Mouse (Mus musculus): ENCODE measurements around the gene Rnf212. TPM values are rescaled to one million over a fixed set of nuclear protein-coding genes. Genes with fewer than 3 reads are reported as not detected.

The Rnf212 gene
- total RNA-seq, 1 experiment from 2014 or later, result not detected

GRCm38 (mm10) chr5:108715974-108716373, 58.8 kb downstream of the Rnf212 start:
- ATAC-seq (replicated peaks; ENCODE audit: insufficient number of reproducible peaks, low FRiP score, low TSS enrichment, poor library complexity, severe bottlenecking), result no peak

- no peak for ATAC-seq (replicated peaks; ENCODE audit: insufficient number of reproducible peaks, low FRiP score, low TSS enrichment, poor library complexity, severe bottlenecking)
These were observed 60.6 kb downstream of the Rnf212 start for GRCm38 (mm10) chr5:108714149-108714548.

GRCm38 (mm10) chr5:108713691-108714090, 61.1 kb downstream of the Rnf212 start:
- no peak for ATAC-seq (replicated peaks; ENCODE audit: insufficient number of reproducible peaks, low FRiP score, low TSS enrichment, poor library complexity, severe bottlenecking)

GRCm38 (mm10) chr5:108713096-108713495, 61.7 kb downstream of the Rnf212 start:
- no peak for ATAC-seq (replicated peaks; ENCODE audit: insufficient number of reproducible peaks, low FRiP score, low TSS enrichment, poor library complexity, severe bottlenecking)

GRCm38 (mm10) chr5:108711968-108712367, 62.8 kb downstream of the Rnf212 start:
- no peak for ATAC-seq (replicated peaks; ENCODE audit: insufficient number of reproducible peaks, low FRiP score, low TSS enrichment, poor library complexity, severe bottlenecking)

GRCm38 (mm10) chr5:108708981-108709731, 65.6 kb downstream of the Rnf212 start:
- no peak for ATAC-seq (replicated peaks; ENCODE audit: insufficient number of reproducible peaks, low FRiP score, low TSS enrichment, poor library complexity, severe bottlenecking)

GRCm38 (mm10) chr5:108708419-108708818, 66.4 kb downstream of the Rnf212 start:
- ATAC-seq (replicated peaks; ENCODE audit: insufficient number of reproducible peaks, low FRiP score, low TSS enrichment, poor library complexity, severe bottlenecking), result no peak

GRCm38 (mm10) chr5:108707758-108708157, 67.0 kb downstream of the Rnf212 start:
- no peak for ATAC-seq (replicated peaks; ENCODE audit: insufficient number of reproducible peaks, low FRiP score, low TSS enrichment, poor library complexity, severe bottlenecking)

GRCm38 (mm10) chr5:108703754-108704626, 70.8 kb downstream of the Rnf212 start:
- ATAC-seq (replicated peaks; ENCODE audit: insufficient number of reproducible peaks, low FRiP score, low TSS enrichment, poor library complexity, severe bottlenecking), result no peak

GRCm38 (mm10) chr5:108701341-108702021, 73.3 kb downstream of the Rnf212 start:
- no peak for ATAC-seq (replicated peaks; ENCODE audit: insufficient number of reproducible peaks, low FRiP score, low TSS enrichment, poor library complexity, severe bottlenecking)

- ATAC-seq (replicated peaks; ENCODE audit: insufficient number of reproducible peaks, low FRiP score, low TSS enrichment, poor library complexity, severe bottlenecking), result no peak
These were observed 74.4 kb downstream of the Rnf212 start for GRCm38 (mm10) chr5:108700346-108700745.

GRCm38 (mm10) chr5:108697341-108697753, 77.4 kb downstream of the Rnf212 start:
- no peak for ATAC-seq (replicated peaks; ENCODE audit: insufficient number of reproducible peaks, low FRiP score, low TSS enrichment, poor library complexity, severe bottlenecking)

- no peak for ATAC-seq (replicated peaks; ENCODE audit: insufficient number of reproducible peaks, low FRiP score, low TSS enrichment, poor library complexity, severe bottlenecking)
These were observed 78.2 kb downstream of the Rnf212 start for GRCm38 (mm10) chr5:108696542-108696941.

- ATAC-seq (replicated peaks; ENCODE audit: insufficient number of reproducible peaks, low FRiP score, low TSS enrichment, poor library complexity, severe bottlenecking), result no peak
These were observed 78.9 kb downstream of the Rnf212 start for GRCm38 (mm10) chr5:108695861-108696260.

GRCm38 (mm10) chr5:108694352-108695261, 80.2 kb downstream of the Rnf212 start:
- ATAC-seq (replicated peaks; ENCODE audit: insufficient number of reproducible peaks, low FRiP score, low TSS enrichment, poor library complexity, severe bottlenecking), result no peak

- peak; percentile 81 for ATAC-seq (replicated peaks; ENCODE audit: insufficient number of reproducible peaks, low FRiP score, low TSS enrichment, poor library complexity, severe bottlenecking)
These were observed 80.9 kb downstream of the Rnf212 start for GRCm38 (mm10) chr5:108693872-108694288.

GRCm38 (mm10) chr5:108692271-108692670, 82.5 kb downstream of the Rnf212 start, which contains the start of gene Fgfrl1:
TSS of gene Fgfrl1 (plus strand) at chr5:108692382.
- no peak; the same call in 1 of the 2 replicates for ATAC-seq (replicated peaks; ENCODE audit: insufficient number of reproducible peaks, low FRiP score, low TSS enrichment, poor library complexity, severe bottlenecking)

GRCm38 (mm10) chr5:108691152-108691551, 83.6 kb downstream of the Rnf212 start:
- no peak for ATAC-seq (replicated peaks; ENCODE audit: insufficient number of reproducible peaks, low FRiP score, low TSS enrichment, poor library complexity, severe bottlenecking)
